Mouse (Mus musculus) gastrocnemius, postnatal 14 days (tissue): ENCODE data around the gene Ahnak2. TPM values are rescaled to one million over a fixed set of nuclear protein-coding genes. Genes with fewer than 3 reads are reported as not detected.
A peak's percentile ranks its signal among the peaks of the same experiment; 100 is the strongest.

Experiments used
- DNase-seq: peaks from one replicate; pipeline ENCODE4 v3.0.0; 2021; ENCODE audit warnings: mixed read lengths
- intact Hi-C: fragments of 180-260 bp; cut with DNase I; formaldehyde crosslinking; loops from one replicate; pipeline ENCODE4 v1.15.1; 2025; ENCODE audit warnings: low total_unique reads
- total RNA-seq, 2 experiments: library from RNA; stranded (reverse); gene quantifications; 2 replicates each; pipeline ENCODE4 v1.2.3; 2021

Gene Ahnak2
- total RNA-seq, 2 experiments from 2014 or later = 7.8 to 11.3 TPM

GRCm38 (mm10) chr12:112743168-112743975 is 59.1 kb downstream of the Ahnak2 start:
- intact Hi-C loops = no loop called here
- peak; percentile 83 for DNase-seq

- peak; percentile 21 for DNase-seq
Measured at GRCm38 (mm10) chr12:112742768-112743167, 59.7 kb downstream of the Ahnak2 start.

GRCm38 (mm10) chr12:112739023-112739568 is 63.4 kb downstream of the Ahnak2 start:
- peak; percentile 9 for DNase-seq
- intact Hi-C loops = no loop called here

More at GRCm38 (mm10) chr12:112742768-112743167, 59.7 kb downstream of the Ahnak2 start:
- intact Hi-C loops = no loop called here

GRCm38 (mm10) chr12:112738281-112739022 is 64.0 kb downstream of the Ahnak2 start:
- intact Hi-C loops = no loop called here
- DNase-seq = peak; percentile 6

GRCm38 (mm10) chr12:112737761-112738160 is 64.7 kb downstream of the Ahnak2 start:
- DNase-seq = peak; percentile 65
- intact Hi-C loops = no loop called here

- intact Hi-C loops = no loop called here
- no peak for DNase-seq
Measured at GRCm38 (mm10) chr12:112737081-112737480, 65.4 kb downstream of the Ahnak2 start.

- intact Hi-C loops = no loop called here
- no peak for DNase-seq
Measured at GRCm38 (mm10) chr12:112736636-112736925, 65.9 kb downstream of the Ahnak2 start.

GRCm38 (mm10) chr12:112735896-112736635 is 66.4 kb downstream of the Ahnak2 start:
- intact Hi-C loops = no loop called here
- DNase-seq = no peak

GRCm38 (mm10) chr12:112734881-112735655 is 67.4 kb downstream of the Ahnak2 start:
- intact Hi-C loops = no loop called here
- DNase-seq = no peak

GRCm38 (mm10) chr12:112734108-112734820 is 68.2 kb downstream of the Ahnak2 start:
- intact Hi-C loops = no loop called here
- peak; percentile 2 for DNase-seq

GRCm38 (mm10) chr12:112732591-112732990 is 69.9 kb downstream of the Ahnak2 start:
- no peak for DNase-seq
- intact Hi-C loops = no loop called here

GRCm38 (mm10) chr12:112730808-112731207 is 71.6 kb downstream of the Ahnak2 start:
- no peak for DNase-seq

GRCm38 (mm10) chr12:112727801-112728200 is 74.7 kb downstream of the Ahnak2 start:
- DNase-seq = no peak
- intact Hi-C loops = no loop called here

More at GRCm38 (mm10) chr12:112730808-112731207, 71.6 kb downstream of the Ahnak2 start:
- intact Hi-C loops = no loop called here

GRCm38 (mm10) chr12:112724077-112724805 is 78.2 kb downstream of the Ahnak2 start:
- peak; percentile 63 for DNase-seq
- intact Hi-C loops = no loop called here

- intact Hi-C loops = no loop called here
- no peak for DNase-seq
Measured at GRCm38 (mm10) chr12:112723445-112723844, 79.0 kb downstream of the Ahnak2 start.

- intact Hi-C loops = no loop called here
- no peak for DNase-seq
Measured at GRCm38 (mm10) chr12:112723028-112723330, 79.5 kb downstream of the Ahnak2 start.

- intact Hi-C loops = no loop called here
Measured at GRCm38 (mm10) chr12:112722240-112723027, 80.0 kb downstream of the Ahnak2 start.

More at GRCm38 (mm10) chr12:112722240-112723027, 80.0 kb downstream of the Ahnak2 start:
- peak; percentile 64 for DNase-seq
